Mouse (Mus musculus) kidney, adult 8-10 months (tissue): Measurements from ENCODE around the gene Wbp2nl.
A peak's percentile ranks its signal among the peaks of the same experiment; 100 is the strongest.

Source experiments
- DNase-seq, 2 experiments: peaks; one replicate each; pipeline ENCODE4 v3.0.0; 2022

Wbp2nl gene

GRCm38 (mm10) chr15:82298764-82299561 lies at the start of gene Wbp2nl:
TSS of gene Wbp2nl (plus strand) at chr15:82298954.
- peak in 1 of 2 experiments; percentile 2 for DNase-seq

- no peak for DNase-seq
These were observed 47.2 kb upstream of the Wbp2nl start for GRCm38 (mm10) chr15:82251579-82251978.

GRCm38 (mm10) chr15:82252097-82252496 lies 46.7 kb upstream of the Wbp2nl start, which contains the start of gene 1500009C09Rik:
TSS of gene 1500009C09Rik (plus strand) at chr15:82252397.
- no peak for DNase-seq

GRCm38 (mm10) chr15:82255248-82255647 lies 43.5 kb upstream of the Wbp2nl start:
- DNase-seq = no peak

GRCm38 (mm10) chr15:82255944-82256383 lies 42.8 kb upstream of the Wbp2nl start:
- DNase-seq = no peak

- peak in 1 of 2 experiments; percentile 64 for DNase-seq
These were observed 39.2 kb upstream of the Wbp2nl start for GRCm38 (mm10) chr15:82259510-82259909.

GRCm38 (mm10) chr15:82266356-82266755 lies 32.4 kb upstream of the Wbp2nl start:
- DNase-seq = peak; percentile 27 to 65

GRCm38 (mm10) chr15:82268185-82268584 lies 30.6 kb upstream of the Wbp2nl start:
- no peak for DNase-seq

GRCm38 (mm10) chr15:82268783-82269182 lies 30.0 kb upstream of the Wbp2nl start:
- DNase-seq = no peak

- peak; percentile 35 to 58 for DNase-seq
These were observed 27.6 kb upstream of the Wbp2nl start for GRCm38 (mm10) chr15:82271201-82271600.

GRCm38 (mm10) chr15:82272295-82272694 lies 26.5 kb upstream of the Wbp2nl start:
- no peak for DNase-seq

GRCm38 (mm10) chr15:82274593-82274926 lies 24.2 kb upstream of the Wbp2nl start, which contains the start of gene Sept3:
TSS of gene Sept3 (plus strand) at chr15:82274893.
- DNase-seq = no peak

- no peak for DNase-seq
These were observed 23.5 kb upstream of the Wbp2nl start for GRCm38 (mm10) chr15:82274927-82275901.

GRCm38 (mm10) chr15:82277591-82277990 lies 21.2 kb upstream of the Wbp2nl start:
- no peak for DNase-seq

GRCm38 (mm10) chr15:82280638-82281037 lies 18.1 kb upstream of the Wbp2nl start:
- DNase-seq = no peak

- DNase-seq = no peak
These were observed 12.6 kb upstream of the Wbp2nl start for GRCm38 (mm10) chr15:82286157-82286556.

- DNase-seq = no peak
These were observed 8.5 kb upstream of the Wbp2nl start for GRCm38 (mm10) chr15:82290252-82290651.

- DNase-seq = no peak
These were observed 5.9 kb upstream of the Wbp2nl start for GRCm38 (mm10) chr15:82292851-82293250.

GRCm38 (mm10) chr15:82293271-82293711 lies 5.5 kb upstream of the Wbp2nl start:
- DNase-seq = peak in 1 of 2 experiments; percentile 22

GRCm38 (mm10) chr15:82294059-82294458 lies 4.7 kb upstream of the Wbp2nl start:
- DNase-seq = no peak

- DNase-seq = no peak
These were observed 8.4 kb downstream of the Wbp2nl start for GRCm38 (mm10) chr15:82307107-82307506.

GRCm38 (mm10) chr15:82308416-82308815 lies 9.7 kb downstream of the Wbp2nl start:
- DNase-seq = no peak

- no peak for DNase-seq
These were observed 19.1 kb downstream of the Wbp2nl start for GRCm38 (mm10) chr15:82317839-82318238.
